Mouse (Mus musculus) heart, embryonic 15.5 days (tissue): Measurements from ENCODE around the gene Rsl24d1. TPM values are rescaled to one million over a fixed set of nuclear protein-coding genes. Genes with fewer than 3 reads are reported as not detected.

Experiments
- ATAC-seq: fragments of 200-750 bp; cut with Nextera tagmentation; replicated peaks from 2 replicates; pipeline ENCODE4 v1.8.0; 2017; ENCODE audit warnings: low read depth, moderate TSS enrichment; ENCODE audit not compliant: insufficient number of reproducible peaks, insufficient read depth, low FRiP score
- H3K27ac ChIP-seq: fragments of 300-500 bp; sonication (generic); 2 replicates; pipeline ENCODE4 v1.5.1; 2015; ENCODE audit warnings: mild to moderate bottlenecking, inconsistent platforms
- H3K27me3 ChIP-seq: fragments of 300-500 bp; sonication (generic); 2 replicates; pipeline ENCODE4 v1.6.1; 2015; ENCODE audit warnings: inconsistent platforms
- H3K36me3 ChIP-seq: fragments of 300-500 bp; sonication (generic); 2 replicates; pipeline ENCODE4 v1.6.1; 2015; ENCODE audit warnings: mild to moderate bottlenecking, inconsistent platforms
- H3K4me1 ChIP-seq: fragments of 300-500 bp; sonication (generic); replicated peaks from 2 replicates; pipeline ENCODE4 v1.6.1; 2015; ENCODE audit warnings: inconsistent platforms
- H3K4me2 ChIP-seq: fragments of 300-500 bp; sonication (generic); 2 replicates; pipeline ENCODE4 v1.6.1; 2015; ENCODE audit warnings: inconsistent platforms, mild to moderate bottlenecking, moderate library complexity
- H3K4me3 ChIP-seq: fragments of 300-500 bp; sonication (generic); 2 replicates; pipeline ENCODE4 v1.5.1; 2015; ENCODE audit warnings: mild to moderate bottlenecking, inconsistent platforms
- H3K9ac ChIP-seq: fragments of 300-500 bp; sonication (generic); 2 replicates; pipeline ENCODE4 v1.6.1; 2015; ENCODE audit warnings: mild to moderate bottlenecking, inconsistent platforms
- H3K9me3 ChIP-seq: fragments of 300-500 bp; sonication (generic); replicated peaks from 2 replicates; pipeline ENCODE4 v1.6.1; 2016; ENCODE audit warnings: inconsistent platforms
- WGBS: fragments of 180-500 bp; shearing (Covaris S2); methylation state at CpG from one replicate; pipeline ENCODE4 v1.1.7; 2015; ENCODE audit warnings: mixed read lengths; 5-methylcytosine and 5-hydroxymethylcytosine counted together
- polyA plus RNA-seq: library from polyadenylated mRNA; unstranded; fragments of >200 nt; fragmentation: Nextera tagmentation; extraction: Ambion mirVana; gene quantifications from 2 replicates; pipeline ENCODE4 v1.2.1, GENCODE M21; 2015

Rsl24d1 gene
- polyA plus RNA-seq, 1 experiment from 2014 or later = 79.6 TPM

DNA sequence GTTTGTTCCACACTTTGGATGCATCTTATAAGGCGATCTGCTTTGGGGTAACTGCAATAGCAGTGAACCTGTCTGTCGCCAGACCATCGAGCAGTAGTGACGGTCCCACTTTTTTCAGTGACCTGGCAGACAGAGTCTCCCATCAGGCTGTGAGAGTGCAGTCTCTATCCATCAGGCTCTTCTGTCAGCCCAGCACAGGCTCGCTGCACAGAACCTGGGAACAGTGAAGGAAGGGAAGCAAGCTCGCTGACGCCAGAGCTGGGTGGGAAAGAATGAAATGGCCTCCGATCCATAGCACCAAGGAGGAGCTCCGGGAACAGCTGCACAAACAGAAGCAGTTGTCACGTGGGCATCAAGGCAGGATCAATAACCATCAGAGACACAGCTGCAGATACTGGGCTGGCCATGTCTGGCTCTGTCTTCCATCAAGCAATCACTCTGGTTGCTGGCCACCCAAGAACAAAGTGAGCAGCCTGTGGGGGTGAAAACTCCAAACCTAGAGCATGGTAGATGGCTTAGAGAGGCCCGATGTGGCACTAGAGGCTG is 24.2 kb downstream of the Rsl24d1 start:
- 56% methylated on average over 11 of the region's 11 CpGs for WGBS
- Histone ChIP-seq H3K4me3 (no peak overlapping the region), H3K27ac (no peak overlapping the region), H3K9me3 (no peaks in the 10 kb centered on the region), H3K4me2 (no peak overlapping the region), H3K27me3 (no peaks in the 10 kb centered on the region), H3K36me3 (no peaks in the 10 kb centered on the region), H3K9ac (no peak overlapping the region), H3K4me1 (no peaks in the 10 kb centered on the region)
- no peak for ATAC-seq

GRCm38 (mm10) chr9:73154347-73154746 is 41.1 kb downstream of the Rsl24d1 start:
- H3K27me3 ChIP-seq = no peaks in the 10 kb centered on the region
- no peak overlapping the region for H3K9ac ChIP-seq
- no peaks in the 10 kb centered on the region for H3K9me3 ChIP-seq
- no peaks in the 10 kb centered on the region for H3K36me3 ChIP-seq
- WGBS = 54% methylated on average over 9 of the region's 9 CpGs
- H3K4me2 ChIP-seq = no peak overlapping the region
- no peak overlapping the region for H3K4me3 ChIP-seq
- no peak for ATAC-seq
- H3K4me1 ChIP-seq = no peaks in the 10 kb centered on the region
- no peak overlapping the region for H3K27ac ChIP-seq

DNA sequence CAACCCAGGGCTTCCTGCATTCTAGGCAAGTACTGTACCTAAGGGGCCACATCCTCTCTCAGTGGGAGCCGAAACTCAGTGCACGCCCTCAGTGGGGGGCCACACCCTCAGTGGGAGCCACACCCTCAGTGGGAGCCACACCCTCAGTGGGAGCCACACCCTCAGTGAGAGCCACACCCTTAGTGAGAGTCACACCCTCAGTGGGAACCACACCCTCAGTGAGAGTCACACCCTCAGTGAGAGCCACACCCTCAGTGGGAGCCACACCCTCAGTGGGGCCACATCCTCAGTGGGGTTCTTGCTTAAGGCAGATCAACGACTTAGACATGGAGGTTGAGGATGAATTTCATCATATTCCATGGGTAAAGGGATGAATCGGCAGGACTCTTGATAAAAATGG is 44.7 kb downstream of the Rsl24d1 start:
- ATAC-seq = no peak
- Histone ChIP-seq H3K27me3 (no peaks in the 10 kb centered on the region), H3K36me3 (no peaks in the 10 kb centered on the region), H3K4me2 (no peak overlapping the region), H3K4me1 (no peaks in the 10 kb centered on the region), H3K9ac (no peak overlapping the region), H3K4me3 (no peak overlapping the region), H3K27ac (no peak overlapping the region), H3K9me3 (no peaks in the 10 kb centered on the region)
- 81% methylated on average over 4 of the region's 4 CpGs for WGBS

DNA sequence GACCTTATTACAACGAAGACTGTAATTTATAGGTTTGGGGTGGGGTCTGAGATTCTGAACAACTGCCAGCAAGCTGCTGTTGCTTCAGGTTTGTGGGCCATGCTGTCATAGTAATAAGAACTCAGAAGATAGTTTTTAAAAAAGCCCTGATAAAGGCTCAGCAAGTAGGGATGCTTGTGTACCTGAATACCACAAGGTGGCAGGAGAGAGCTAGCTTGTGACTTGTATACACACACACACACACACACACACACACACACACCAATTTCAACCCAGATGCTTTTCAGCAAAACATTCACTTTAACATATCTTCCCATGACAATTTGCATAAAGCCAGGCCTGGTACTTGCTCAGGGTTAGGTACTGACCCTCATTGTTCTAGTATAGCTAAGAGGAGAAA is 46.0 kb downstream of the Rsl24d1 start:
- Histone ChIP-seq H3K36me3 (no peaks in the 10 kb centered on the region), H3K4me2 (no peak overlapping the region), H3K4me1 (no peaks in the 10 kb centered on the region), H3K4me3 (no peak overlapping the region), H3K9me3 (no peaks in the 10 kb centered on the region), H3K9ac (no peak overlapping the region), H3K27ac (no peak overlapping the region), H3K27me3 (no peaks in the 10 kb centered on the region)
- no peak for ATAC-seq
- 51% methylated on average over 1 of the region's 1 CpGs for WGBS

- H3K4me3 ChIP-seq = peak overlapping the region; percentile 41
- 12% methylated on average over 26 of the region's 26 CpGs for WGBS
- ATAC-seq = 0 out of 2 replicates have a peak, but pooled peaks have one; percentile 47
Observed at GRCm38 (mm10) chr9:73162571-73163333, 49.5 kb downstream of the Rsl24d1 start.

GRCm38 (mm10) chr9:73165631-73166030 is 52.4 kb downstream of the Rsl24d1 start:
- no peaks in the 10 kb centered on the region for H3K36me3 ChIP-seq
- no peak overlapping the region for H3K4me3 ChIP-seq
- no peak overlapping the region for H3K9ac ChIP-seq
- H3K4me2 ChIP-seq = no peak overlapping the region
- ATAC-seq = no peak
- H3K9me3 ChIP-seq = no peaks in the 10 kb centered on the region
- WGBS = 67% methylated on average over 4 of the region's 4 CpGs
- H3K27me3 ChIP-seq = no peaks in the 10 kb centered on the region
- no peak overlapping the region for H3K27ac ChIP-seq
- H3K4me1 ChIP-seq = no peaks in the 10 kb centered on the region

More at GRCm38 (mm10) chr9:73162571-73163333, 49.5 kb downstream of the Rsl24d1 start:
- no peaks in the 10 kb centered on the region for H3K4me1 ChIP-seq
- H3K9me3 ChIP-seq = no peaks in the 10 kb centered on the region
- H3K36me3 ChIP-seq = no peaks in the 10 kb centered on the region
- 0 out of 2 replicates have a peak overlapping the region, but pooled peaks have one; percentile 30 for H3K9ac ChIP-seq
- H3K4me2 ChIP-seq = peak overlapping the region; percentile 62
- no peak overlapping the region for H3K27ac ChIP-seq
- no peaks in the 10 kb centered on the region for H3K27me3 ChIP-seq

Other genes starting within 250 kb of the Rsl24d1 start
- 2.1 and 2.6 TPM in 2 replicates for gene Pygo1, start 187.8 kb upstream of the Rsl24d1 start, polyA plus RNA-seq
- 0.58 and 0.85 TPM in 2 replicates for gene Dyx1c1, start 154.6 kb upstream of the Rsl24d1 start, polyA plus RNA-seq
- not detected in 2 replicates for gene Gm44503, start 154.6 kb upstream of the Rsl24d1 start, polyA plus RNA-seq
- gene Ccpg1os, start 128.0 kb upstream of the Rsl24d1 start, polyA plus RNA-seq = 12.8 and 15.4 TPM in 2 replicates
- gene Ccpg1, start 128.0 kb upstream of the Rsl24d1 start, polyA plus RNA-seq = 31.3 and 33.1 TPM in 2 replicates
- gene Pigb, start 73.0 kb upstream of the Rsl24d1 start, polyA plus RNA-seq = 4.7 and 8.0 TPM in 2 replicates
- 3.7 and 7.8 TPM in 2 replicates for gene Rab27a, start 68.6 kb upstream of the Rsl24d1 start, polyA plus RNA-seq
- not detected in 2 replicates for gene Khdc3, start 11.6 kb upstream of the Rsl24d1 start, polyA plus RNA-seq
- gene Gm20509, start 11.0 kb upstream of the Rsl24d1 start, polyA plus RNA-seq = not detected in 2 replicates